Mouse (Mus musculus): Measurements from ENCODE around the gene Frs2.
"Not testable (repeated sequence)": the region's sequence is repeated elsewhere in the genome, so short reads cannot be mapped to it uniquely, and the experiment has no call there.

Gene Frs2

GRCm38 (mm10) chr10:117049253-117049652, 99.1 kb downstream of the Frs2 start:
- no peak for DNase-seq (ENCODE audit: low read depth in 1 of 2, low spot score in 2 of 2)

- no peak for DNase-seq (ENCODE audit: low read depth in 1 of 2, low spot score in 2 of 2)
These were observed 102.9 kb downstream of the Frs2 start, which contains the start of gene Lrrc10 for GRCm38 (mm10) chr10:117045175-117046056. Lrrc10 (plus strand) TSS chr10:117045341.

GRCm38 (mm10) chr10:117043497-117044166, 104.7 kb downstream of the Frs2 start:
- not testable (repeated sequence) for DNase-seq (ENCODE audit: low read depth in 1 of 2, low spot score in 2 of 2)

- no peak for DNase-seq (ENCODE audit: low read depth in 1 of 2, low spot score in 2 of 2)
These were observed 106.0 kb downstream of the Frs2 start for GRCm38 (mm10) chr10:117042295-117042694.

GRCm38 (mm10) chr10:117040355-117040754, 108.0 kb downstream of the Frs2 start:
- no peak for DNase-seq (ENCODE audit: low read depth in 1 of 2, low spot score in 2 of 2)

GRCm38 (mm10) chr10:117033785-117034184, 114.5 kb downstream of the Frs2 start:
- peak; percentile 11 to 35 for DNase-seq (ENCODE audit: low read depth in 1 of 2, low spot score in 2 of 2)

- DNase-seq (ENCODE audit: low read depth in 1 of 2, low spot score in 2 of 2), result no peak
These were observed 117.2 kb downstream of the Frs2 start for GRCm38 (mm10) chr10:117031160-117031559.

- DNase-seq (ENCODE audit: low read depth in 1 of 2, low spot score in 2 of 2), result no peak
These were observed 122.2 kb downstream of the Frs2 start for GRCm38 (mm10) chr10:117026176-117026575.

- DNase-seq (ENCODE audit: low read depth in 1 of 2, low spot score in 2 of 2), result not testable (repeated sequence)
These were observed 122.6 kb downstream of the Frs2 start for GRCm38 (mm10) chr10:117025776-117026175.

GRCm38 (mm10) chr10:117023693-117024092, 124.6 kb downstream of the Frs2 start:
- DNase-seq (ENCODE audit: low read depth in 1 of 2, low spot score in 2 of 2), result no peak

- no peak for DNase-seq (ENCODE audit: low read depth in 1 of 2, low spot score in 2 of 2)
These were observed 127.1 kb downstream of the Frs2 start for GRCm38 (mm10) chr10:117021020-117021754.
